ENCODE assay signal across 21 mouse cellular contexts in genomic region chr16:64583406-64583805, GRCm38 (mm10). TPM values are rescaled to one million over a fixed set of nuclear protein-coding genes. Genes with fewer than 3 reads are reported as not detected.
DNase-seq lines count a peak whose midpoint lies in the region; ATAC-seq and TF ChIP-seq lines count a peak whose summit lies in the region.
"Had no signal": no experiment of that assay in that cellular context is flagged by ENCODE, and none has a peak within 500 bp of the region (broad histone marks: within the 10 kb centered on the region; RNA-seq: fewer than 3 reads in every experiment).

No protein-coding gene starts in this region.

- H3K4me2 ChIP-seq in heart, postnatal 0 days (ENCODE audit: low read depth, low read length): no peak overlapping the region
- no peak overlapping the region for H3K4me2 ChIP-seq in limb, embryonic 13.5 days (replicated peaks)
- no peak overlapping the region for H3K4me2 ChIP-seq in limb, embryonic 14.5 days (replicated peaks; ENCODE audit: low read depth, low read length, severe bottlenecking)
- H3K4me2 ChIP-seq: heart, embryonic 13.5 days; hindbrain, embryonic 15.5 days; limb, embryonic 12.5 days had no signal

- peak; percentile 25; the same call in 1 of the 2 replicates for TF ChIP-seq CTCF in heart, postnatal 0 days (IDR thresholded peaks at IDR 0.05; ENCODE audit: low read depth)

- H3K4me3 ChIP-seq in heart, postnatal 0 days (ENCODE audit: low read depth, low read length): no peak overlapping the region
- no peak overlapping the region for H3K4me3 ChIP-seq in limb, embryonic 13.5 days
- no peak overlapping the region for H3K4me3 ChIP-seq in limb, embryonic 10.5 days
- H3K4me3 ChIP-seq in limb, embryonic 14.5 days (replicated peaks; ENCODE audit: low read length): no peak overlapping the region
- H3K4me3 ChIP-seq: heart, embryonic 13.5 days; hindbrain, embryonic 15.5 days; limb, embryonic 12.5 days; midbrain, embryonic 10.5 days had no signal

- no peaks in the 10 kb centered on the region for H3K9me3 ChIP-seq in heart, postnatal 0 days (replicated peaks; ENCODE audit: control insufficient read depth, low read length)
- no peaks in the 10 kb centered on the region for H3K9me3 ChIP-seq in limb, embryonic 13.5 days
- no peaks in the 10 kb centered on the region for H3K9me3 ChIP-seq in limb, embryonic 10.5 days (replicated peaks)
- H3K9me3 ChIP-seq in limb, embryonic 14.5 days (ENCODE audit: control insufficient read depth, low read length): no peaks in the 10 kb centered on the region
- H3K9me3 ChIP-seq: G1E; heart, embryonic 13.5 days; hindbrain, embryonic 15.5 days; limb, embryonic 12.5 days; midbrain, embryonic 10.5 days had no signal

- no peak for TF ChIP-seq EP300 in heart, postnatal 0 days (IDR thresholded peaks at IDR 0.05; ENCODE audit: low read depth)

- DNase-seq in heart, postnatal 0 days (ENCODE audit: low spot score): no peak
- no peak for DNase-seq in heart, adult 11 months
- DNase-seq in limb, embryonic 10.5 days (ENCODE audit: low spot score): no peak
- peak; percentile 3 for DNase-seq in NIH3T3 (ENCODE audit: low read depth)
- DNase-seq in limb, embryonic 14.5 days (ENCODE audit: low spot score): peak; percentile 87
- DNase-seq in spleen, adult 12 weeks (ENCODE audit: low spot score): no peak
- DNase-seq: adrenal gland, postnatal 25 days; cerebellum, postnatal 36 days; kidney, adult 2 months; liver, postnatal 0 days; thymus, postnatal 4 days had no signal

- WGBS in heart, postnatal 0 days: 51% methylated on average over 3 of the region's 3 CpGs
- 57% methylated on average over 3 of the region's 3 CpGs for WGBS in limb, embryonic 13.5 days
- WGBS in limb, embryonic 10.5 days: 53% methylated on average over 3 of the region's 3 CpGs
- 45% methylated on average over 3 of the region's 3 CpGs for WGBS in limb, embryonic 14.5 days

- ATAC-seq in heart, postnatal 0 days (ENCODE audit: insufficient read depth, low read depth): no peak
- ATAC-seq in limb, embryonic 13.5 days (ENCODE audit: low FRiP score, low read depth): peak; percentile 40; the same call in 1 of the 2 replicates
- 0 out of 2 replicates have a peak, but pooled peaks have one; percentile 23 for ATAC-seq in limb, embryonic 14.5 days (ENCODE audit: low FRiP score, low read depth)
- ATAC-seq: liver, postnatal 0 days had no signal

- no peak overlapping the region for H3K27ac ChIP-seq in heart, postnatal 0 days (ENCODE audit: low read depth)
- H3K27ac ChIP-seq in limb, embryonic 13.5 days: no peak overlapping the region
- no peak overlapping the region for H3K27ac ChIP-seq in limb, embryonic 10.5 days
- no peak overlapping the region for H3K27ac ChIP-seq in limb, embryonic 14.5 days (replicated peaks; ENCODE audit: low read depth, low read length)
- H3K27ac ChIP-seq: heart, embryonic 13.5 days; hindbrain, embryonic 15.5 days; limb, embryonic 12.5 days; midbrain, embryonic 10.5 days had no signal

- TF ChIP-seq POLR2A in limb, embryonic 14.5 days (IDR thresholded peaks at IDR 0.05; ENCODE audit: borderline replicate concordance, extremely low read depth, insufficient read depth, insufficient read length): no peak

- H3K4me1 ChIP-seq in heart, postnatal 0 days (ENCODE audit: control insufficient read depth, insufficient read depth): no peaks in the 10 kb centered on the region
- no peaks in the 10 kb centered on the region for H3K4me1 ChIP-seq in limb, embryonic 13.5 days
- no peaks in the 10 kb centered on the region for H3K4me1 ChIP-seq in limb, embryonic 10.5 days
- 0 out of 2 replicates have a peak, but pooled peaks cover 2% of the 10 kb centered on the region for H3K4me1 ChIP-seq in limb, embryonic 14.5 days (ENCODE audit: control insufficient read depth, insufficient read depth, low read length)
- H3K4me1 ChIP-seq: hindbrain, embryonic 15.5 days; limb, embryonic 12.5 days; midbrain, embryonic 10.5 days had no signal

- H3K9ac ChIP-seq in heart, postnatal 0 days (replicated peaks; ENCODE audit: low read depth, low read length): no peak overlapping the region
- H3K9ac ChIP-seq in limb, embryonic 13.5 days: no peak overlapping the region
- H3K9ac ChIP-seq in limb, embryonic 14.5 days (ENCODE audit: low read depth, low read length, severe bottlenecking): no peak overlapping the region
- H3K9ac ChIP-seq: heart, embryonic 13.5 days; hindbrain, embryonic 15.5 days; limb, embryonic 12.5 days; liver, postnatal 0 days had no signal

- no peaks in the 10 kb centered on the region for H3K27me3 ChIP-seq in heart, postnatal 0 days (ENCODE audit: control insufficient read depth, insufficient read depth, low read length)
- no peaks in the 10 kb centered on the region for H3K27me3 ChIP-seq in limb, embryonic 13.5 days
- no peaks in the 10 kb centered on the region for H3K27me3 ChIP-seq in limb, embryonic 10.5 days (ENCODE audit: low read depth, poor library complexity, severe bottlenecking)
- no peaks in the 10 kb centered on the region for H3K27me3 ChIP-seq in limb, embryonic 14.5 days (ENCODE audit: control insufficient read depth, insufficient read depth, low read length)
- H3K27me3 ChIP-seq: heart, embryonic 13.5 days; hindbrain, embryonic 15.5 days; limb, embryonic 12.5 days had no signal

- no peaks in the 10 kb centered on the region for H3K36me3 ChIP-seq in heart, postnatal 0 days (replicated peaks; ENCODE audit: control insufficient read depth, insufficient read depth, low read length)
- no peaks in the 10 kb centered on the region for H3K36me3 ChIP-seq in limb, embryonic 13.5 days
- H3K36me3 ChIP-seq in limb, embryonic 10.5 days: no peaks in the 10 kb centered on the region
- no peaks in the 10 kb centered on the region for H3K36me3 ChIP-seq in limb, embryonic 14.5 days (ENCODE audit: control insufficient read depth, insufficient read depth, low read length)
- H3K36me3 ChIP-seq: G1E; heart, embryonic 13.5 days; hindbrain, embryonic 15.5 days; limb, embryonic 12.5 days; midbrain, embryonic 10.5 days had no signal

RNA-seq across cellular contexts. Expression of gene Csnka2ip, which starts 18.8 kb away (rescaled TPM):
- not detected in 2 replicates for total RNA-seq in heart, postnatal 0 days (2014; rRNA removed; ENCODE audit: low replicate concordance)
- polyA plus RNA-seq in heart, postnatal 0 days (2015; fragmentation: Nextera tagmentation; extraction: Ambion mirVana): not detected in 2 replicates
- polyA plus RNA-seq in limb, embryonic 13.5 days (2015; fragmentation: Nextera tagmentation; extraction: Ambion mirVana): not detected in 2 replicates
- polyA plus RNA-seq in limb, embryonic 10.5 days (2016; fragmentation: Nextera tagmentation; extraction: Ambion mirVana): not detected in 2 replicates
- 0.04 TPM in 1 of 2 replicates, not detected in the other for polyA plus RNA-seq in limb, embryonic 14.5 days (2012; rRNA removed)
- not detected in 2 replicates for polyA plus RNA-seq in limb, embryonic 14.5 days (2014; fragmentation: Nextera tagmentation; extraction: Ambion mirVana)
- total RNA-seq: adrenal gland, postnatal 25 days; gastrocnemius, postnatal 4 days had no signal
- polyA plus RNA-seq: embryonic facial prominence, embryonic 11.5 days; G1E; heart, embryonic 13.5 days; hindbrain, embryonic 15.5 days; kidney, adult 2 months; large intestine, adult 2 months; limb, embryonic 12.5 days; liver, postnatal 0 days; neural tube, embryonic 11.5 days had no signal

Comparison
In these comparisons a context has a peak if more than half of its experiments do, and no peak if none do; other contexts are left out.
1. DNase-seq: peak in NIH3T3 (single experiment) and limb, embryonic 14.5 days (single experiment); none in heart, postnatal 0 days (single experiment), heart, adult 11 months (single experiment), limb, embryonic 10.5 days (single experiment) and spleen, adult 12 weeks (single experiment).